Mouse (Mus musculus) urinary bladder, postnatal 14 days (tissue): Measurements from ENCODE around the gene Akr1b8.
"Not testable (repeated sequence)": the region's sequence is repeated elsewhere in the genome, so short reads cannot be mapped to it uniquely, and the experiment has no call there.

ENCODE experiments used
- DNase-seq: peaks from one replicate; pipeline ENCODE4 v3.0.0; 2021; ENCODE audit warnings: low spot score

Akr1b8 gene

GRCm38 (mm10) chr6:34353658-34354353 is at the start of gene Akr1b8:
TSS of gene Akr1b8 (plus strand) at chr6:34354119.
- peak; percentile 26 for DNase-seq

- DNase-seq, result no peak
Measured at GRCm38 (mm10) chr6:34304675-34305241, 49.2 kb upstream of the Akr1b8 start.

- DNase-seq, result no peak
Measured at GRCm38 (mm10) chr6:34306797-34307196, 47.1 kb upstream of the Akr1b8 start.

- DNase-seq, result no peak
Measured at GRCm38 (mm10) chr6:34309526-34309925, 44.4 kb upstream of the Akr1b8 start.

GRCm38 (mm10) chr6:34310023-34310595 is 43.8 kb upstream of the Akr1b8 start:
- DNase-seq, result no peak

- DNase-seq, result no peak
Measured at GRCm38 (mm10) chr6:34313386-34313785, 40.5 kb upstream of the Akr1b8 start.

GRCm38 (mm10) chr6:34313921-34314320 is 40.0 kb upstream of the Akr1b8 start:
- DNase-seq, result no peak

- peak; percentile 91 for DNase-seq
Measured at GRCm38 (mm10) chr6:34316854-34317771, 36.8 kb upstream of the Akr1b8 start, which contains the start of gene Akr1b3. TSS of gene Akr1b3 (minus strand) at chr6:34317478.

- DNase-seq, result peak; percentile 35
Measured at GRCm38 (mm10) chr6:34318172-34318571, 35.7 kb upstream of the Akr1b8 start.

GRCm38 (mm10) chr6:34318636-34319035 is 35.3 kb upstream of the Akr1b8 start:
- no peak for DNase-seq

- no peak for DNase-seq
Measured at GRCm38 (mm10) chr6:34322121-34322520, 31.8 kb upstream of the Akr1b8 start.

GRCm38 (mm10) chr6:34331379-34331778 is 22.5 kb upstream of the Akr1b8 start:
- DNase-seq, result no peak

- not testable (repeated sequence) for DNase-seq
Measured at GRCm38 (mm10) chr6:34331804-34332203, 22.1 kb upstream of the Akr1b8 start.

GRCm38 (mm10) chr6:34334673-34335072 is 19.2 kb upstream of the Akr1b8 start:
- DNase-seq, result no peak

- DNase-seq, result no peak
Measured at GRCm38 (mm10) chr6:34337799-34338198, 16.1 kb upstream of the Akr1b8 start.

- DNase-seq, result no peak
Measured at GRCm38 (mm10) chr6:34341991-34342390, 11.9 kb upstream of the Akr1b8 start.

- no peak for DNase-seq
Measured at GRCm38 (mm10) chr6:34342476-34342875, 11.4 kb upstream of the Akr1b8 start.

- no peak for DNase-seq
Measured at GRCm38 (mm10) chr6:34343426-34343825, 10.5 kb upstream of the Akr1b8 start.

GRCm38 (mm10) chr6:34344135-34344850 is 9.6 kb upstream of the Akr1b8 start:
- DNase-seq, result no peak

GRCm38 (mm10) chr6:34344935-34345334 is 9.0 kb upstream of the Akr1b8 start:
- peak; percentile 78 for DNase-seq

GRCm38 (mm10) chr6:34346096-34346898 is 7.6 kb upstream of the Akr1b8 start:
- DNase-seq, result peak; percentile 75
